Mouse (Mus musculus) heart, adult 11 months (tissue): ENCODE measurements around the gene Pde4d.

Experiments used
- DNase-seq: peaks from one replicate; pipeline ENCODE4 v3.0.0; 2022

Gene Pde4d

DNA sequence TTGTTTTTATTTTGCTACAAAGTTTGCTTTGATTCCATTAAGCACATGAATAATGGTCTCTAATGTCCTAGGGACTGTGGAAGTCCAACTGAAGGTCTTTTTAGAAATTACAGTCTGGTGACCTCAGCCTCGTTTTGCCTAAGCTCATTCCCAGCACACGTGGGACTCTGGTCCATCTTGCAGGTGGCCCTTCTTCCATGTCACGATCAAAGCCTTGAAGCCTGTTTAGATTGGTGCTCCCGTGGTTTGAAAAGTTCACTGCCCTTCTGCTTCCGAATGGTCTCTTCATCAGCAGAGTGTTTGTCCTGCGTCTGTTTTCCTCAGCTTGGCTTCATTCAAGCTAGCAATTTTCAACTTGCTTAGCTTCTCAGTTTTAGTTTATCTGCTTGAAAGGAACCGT is 389.4 kb downstream of the Pde4d start:
- DNase-seq, result no peak

- DNase-seq, result peak; percentile 45
These were observed 404.3 kb downstream of the Pde4d start for GRCm38 (mm10) chr13:108854090-108854489.

GRCm38 (mm10) chr13:108856776-108857435 is 407.2 kb downstream of the Pde4d start:
- peak; percentile 71 for DNase-seq

- DNase-seq, result no peak
These were observed 409.6 kb downstream of the Pde4d start for GRCm38 (mm10) chr13:108859336-108859735.

GRCm38 (mm10) chr13:108860737-108861136 is 411.0 kb downstream of the Pde4d start:
- no peak for DNase-seq

DNA sequence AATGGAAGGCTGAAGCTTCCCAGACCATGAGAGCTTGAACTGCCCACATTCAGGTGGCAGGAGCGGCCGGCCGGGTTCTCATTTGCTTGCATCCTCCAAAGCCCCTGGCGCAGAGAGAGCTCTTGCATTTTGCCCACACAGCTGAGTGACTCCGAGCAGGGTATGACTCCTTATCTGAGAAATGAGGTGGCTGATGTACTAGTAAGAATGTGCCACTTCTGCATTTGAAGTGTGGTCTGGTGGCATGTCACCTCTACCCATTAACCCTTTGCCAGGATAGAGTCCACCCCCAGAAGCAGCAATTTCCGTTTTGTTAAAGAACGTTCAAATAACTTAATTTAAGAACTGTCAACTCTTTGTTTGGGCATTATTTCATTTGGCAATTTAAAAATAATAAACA is 412.0 kb downstream of the Pde4d start:
- DNase-seq, result no peak

- no peak for DNase-seq
These were observed 412.4 kb downstream of the Pde4d start for GRCm38 (mm10) chr13:108862173-108862572.

DNA sequence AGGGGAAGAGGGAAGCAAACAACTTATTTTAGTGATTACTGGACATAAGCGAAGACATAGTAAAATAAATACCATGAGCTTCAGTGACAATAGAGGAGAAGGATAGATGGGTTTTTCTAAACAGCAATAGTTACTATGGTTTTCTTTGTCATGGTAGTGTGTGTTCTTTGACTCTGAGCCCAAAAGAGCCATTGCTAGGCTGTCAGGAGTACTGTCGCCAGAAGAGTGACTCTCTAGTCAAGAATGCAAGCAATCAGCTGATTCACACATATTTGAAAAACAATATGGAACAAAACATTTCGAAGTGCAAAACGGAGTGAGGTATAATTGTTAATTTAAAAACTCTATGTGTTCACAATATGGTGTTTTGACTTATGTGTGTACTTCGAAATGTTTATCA is 450.4 kb downstream of the Pde4d start:
- no peak for DNase-seq

DNA sequence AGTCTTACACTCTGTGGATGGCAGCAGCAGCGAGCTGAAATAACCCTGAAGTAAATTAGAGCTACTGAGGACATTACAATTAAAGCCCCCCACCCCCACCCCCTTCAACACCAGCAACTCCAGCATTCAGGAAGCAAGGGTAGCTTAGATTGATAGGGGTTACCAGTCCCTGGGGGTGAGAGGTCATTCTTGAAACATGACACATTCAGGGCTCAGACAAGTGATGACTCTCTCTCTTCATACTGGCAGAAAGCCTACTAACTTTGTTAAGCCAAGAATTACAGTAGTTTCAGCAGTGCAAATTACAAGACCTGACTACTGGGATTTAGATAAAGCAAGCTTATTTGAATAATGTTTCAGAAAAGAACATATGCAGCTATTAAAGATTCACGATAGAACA is 455.4 kb downstream of the Pde4d start:
- DNase-seq, result no peak

- DNase-seq, result no peak
These were observed 459.4 kb downstream of the Pde4d start for GRCm38 (mm10) chr13:108909193-108909592.

- peak; percentile 88 for DNase-seq
These were observed 464.9 kb downstream of the Pde4d start for GRCm38 (mm10) chr13:108914626-108915025.

GRCm38 (mm10) chr13:108921146-108921545 is 471.4 kb downstream of the Pde4d start:
- DNase-seq, result no peak

DNA sequence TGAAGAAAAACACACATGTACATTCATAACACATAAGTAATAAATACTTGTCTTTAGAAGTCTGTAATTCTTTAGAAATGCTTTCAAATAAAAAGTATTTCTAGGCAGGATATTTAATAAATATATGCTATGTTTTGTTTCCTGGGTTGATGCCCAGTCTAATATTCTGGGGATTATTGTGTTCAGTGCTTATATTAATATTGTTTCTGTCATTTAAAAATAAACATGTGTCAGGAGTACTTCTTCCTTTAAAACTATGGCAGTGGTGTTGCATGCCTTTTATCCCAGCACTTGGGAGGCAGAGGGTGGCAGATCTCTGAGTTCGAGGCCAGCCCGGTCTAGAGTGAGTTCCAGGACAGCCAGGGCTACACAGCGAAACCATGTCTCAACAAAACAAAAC is 485.1 kb downstream of the Pde4d start:
- no peak for DNase-seq

GRCm38 (mm10) chr13:108937272-108937671 is 487.5 kb downstream of the Pde4d start:
- no peak for DNase-seq

DNA sequence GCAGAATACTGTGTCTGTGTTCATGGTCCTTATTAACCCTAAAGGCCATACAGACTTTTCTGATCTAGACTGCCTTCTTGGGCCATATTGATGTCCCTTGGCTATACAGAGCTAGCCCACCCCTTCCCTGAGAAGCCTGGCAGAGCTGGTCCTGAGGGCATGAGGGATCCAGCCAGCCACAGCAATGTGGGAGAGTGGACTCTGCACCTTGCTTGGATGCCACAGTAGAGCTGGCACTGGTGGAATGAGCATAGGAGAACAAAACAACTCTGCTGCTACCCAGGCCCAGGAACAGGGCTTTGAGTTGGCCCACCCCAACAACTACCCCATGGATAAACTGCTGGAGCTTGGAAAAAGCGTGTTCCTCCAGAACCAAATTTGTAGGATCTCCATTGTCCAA is 503.2 kb downstream of the Pde4d start:
- no peak for DNase-seq

DNA sequence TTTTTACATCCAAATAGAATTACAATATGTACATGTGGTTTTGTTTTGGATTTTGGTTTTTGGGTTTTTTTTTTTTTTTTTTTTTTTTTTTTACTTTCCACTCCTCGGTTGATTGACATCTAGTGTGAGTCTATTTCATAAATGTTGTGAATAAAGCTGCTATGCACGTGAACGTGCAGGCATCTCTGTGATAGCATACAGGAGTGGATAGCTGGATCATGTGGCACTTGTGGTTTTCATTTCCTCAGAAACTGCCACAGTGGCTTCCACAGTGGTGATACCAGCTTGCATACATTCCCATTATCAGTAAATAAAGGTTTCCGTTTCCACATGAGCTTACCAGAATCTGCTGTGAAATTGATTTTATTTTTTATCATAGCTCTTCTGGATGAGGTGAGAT is 506.3 kb downstream of the Pde4d start:
- DNase-seq, result no peak

GRCm38 (mm10) chr13:108964056-108964455 is 514.3 kb downstream of the Pde4d start:
- no peak for DNase-seq

DNA sequence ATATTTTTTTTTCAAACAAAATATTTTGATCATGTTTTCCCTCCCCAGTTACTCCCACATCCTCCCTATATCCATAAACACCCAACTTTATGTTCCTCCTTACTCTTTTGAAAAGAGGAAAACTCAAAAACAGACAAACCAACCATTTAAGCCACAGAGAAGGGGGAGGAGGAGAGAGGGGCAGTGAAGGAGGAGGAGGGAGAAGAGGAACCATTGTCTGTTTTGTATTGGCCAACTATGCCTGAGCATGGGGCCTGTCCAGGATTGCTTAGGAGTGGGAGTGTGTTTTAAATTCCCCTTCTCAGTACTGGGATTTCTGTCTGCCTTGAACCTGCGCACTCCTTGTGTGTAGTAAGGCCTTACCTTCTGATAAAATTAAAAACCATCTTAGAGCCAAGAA is 531.4 kb downstream of the Pde4d start:
- DNase-seq, result no peak

- no peak for DNase-seq
These were observed 549.0 kb downstream of the Pde4d start for GRCm38 (mm10) chr13:108998739-108999138.

- no peak for DNase-seq
These were observed 575.0 kb downstream of the Pde4d start for GRCm38 (mm10) chr13:109024703-109025102.

GRCm38 (mm10) chr13:109047126-109047525 is 597.4 kb downstream of the Pde4d start:
- no peak for DNase-seq

DNA sequence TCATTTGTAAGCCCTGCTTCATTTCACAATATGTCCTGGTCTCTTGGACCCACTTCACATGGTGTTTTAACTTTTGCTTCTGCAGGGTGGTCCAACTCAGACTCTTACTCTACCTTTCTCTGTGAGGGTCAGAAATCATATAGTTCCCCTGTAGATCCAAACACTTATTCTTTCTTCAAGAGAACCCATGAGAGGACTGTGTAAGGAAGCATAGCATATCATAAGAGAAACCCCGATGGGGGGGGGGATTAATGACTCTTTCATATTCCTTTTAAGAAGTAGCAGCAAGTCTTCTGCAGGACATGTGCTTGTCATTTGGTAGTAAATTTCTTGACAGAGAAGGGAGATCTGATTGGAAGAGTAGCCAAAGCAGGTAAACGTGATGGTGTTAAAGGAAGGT is 603.1 kb downstream of the Pde4d start:
- no peak for DNase-seq

DNA sequence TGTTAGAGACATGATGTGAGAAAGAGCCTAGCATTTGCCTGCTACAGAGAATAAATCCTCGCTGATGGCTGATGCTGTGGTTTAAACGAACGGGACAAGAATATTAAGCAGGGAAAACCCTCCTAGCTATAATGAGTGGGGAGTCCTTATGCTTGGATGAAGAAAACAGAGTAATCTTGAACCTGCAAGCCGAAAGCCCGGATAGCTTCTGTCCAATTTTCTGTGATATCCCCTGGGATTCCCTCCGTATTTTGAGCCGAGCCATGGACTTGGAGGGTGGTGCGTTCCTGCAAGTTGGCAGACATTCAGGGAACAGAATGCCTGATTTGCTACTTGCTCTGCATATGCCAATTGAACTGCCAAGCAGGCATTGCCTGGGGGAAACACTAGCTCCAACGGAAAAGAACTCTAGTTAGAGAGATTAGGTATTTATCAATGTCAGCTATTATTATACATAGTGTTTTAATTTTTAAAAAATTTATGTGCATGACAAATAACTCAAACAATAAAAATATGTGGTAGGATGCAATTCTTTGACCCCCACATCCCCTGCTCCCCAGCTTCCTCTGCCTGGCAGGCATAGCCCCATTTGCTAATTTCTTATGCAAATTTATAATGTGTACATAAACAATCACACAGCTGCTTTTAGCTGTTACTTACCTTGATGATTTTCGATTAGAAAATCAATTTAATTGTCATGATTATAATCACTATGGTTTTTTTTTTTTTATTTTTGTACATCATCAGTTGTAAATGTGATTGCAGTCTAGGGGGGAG is 603.7 kb downstream of the Pde4d start:
- peak; percentile 88 for DNase-seq

DNA sequence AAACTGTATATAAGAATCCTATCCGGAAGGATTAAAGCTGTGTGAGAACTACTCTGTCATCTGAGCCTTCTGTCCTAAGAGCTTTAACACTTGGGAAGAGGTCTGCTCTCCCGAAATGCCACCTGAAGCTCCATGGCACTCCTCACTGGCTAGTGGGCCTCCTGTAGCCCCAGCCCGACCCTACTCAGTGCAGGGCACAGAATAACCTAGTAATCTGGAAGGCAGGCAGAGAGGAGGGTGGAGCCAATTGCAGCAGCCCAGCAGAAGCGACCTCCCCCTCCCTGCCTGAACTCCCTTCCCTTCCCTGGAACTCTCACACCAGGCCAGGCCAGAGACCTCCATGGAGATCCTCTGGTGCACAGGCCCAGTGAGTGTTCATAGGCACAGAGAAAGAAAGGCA is 608.3 kb downstream of the Pde4d start:
- no peak for DNase-seq
